Mouse (Mus musculus): Measurements from ENCODE around the gene Ush2a. TPM values are rescaled to one million over a fixed set of nuclear protein-coding genes. Genes with fewer than 3 reads are reported as not detected.

The Ush2a gene
- polyA plus RNA-seq, 2 experiments = 0.01 to 0.11 TPM

DNA sequence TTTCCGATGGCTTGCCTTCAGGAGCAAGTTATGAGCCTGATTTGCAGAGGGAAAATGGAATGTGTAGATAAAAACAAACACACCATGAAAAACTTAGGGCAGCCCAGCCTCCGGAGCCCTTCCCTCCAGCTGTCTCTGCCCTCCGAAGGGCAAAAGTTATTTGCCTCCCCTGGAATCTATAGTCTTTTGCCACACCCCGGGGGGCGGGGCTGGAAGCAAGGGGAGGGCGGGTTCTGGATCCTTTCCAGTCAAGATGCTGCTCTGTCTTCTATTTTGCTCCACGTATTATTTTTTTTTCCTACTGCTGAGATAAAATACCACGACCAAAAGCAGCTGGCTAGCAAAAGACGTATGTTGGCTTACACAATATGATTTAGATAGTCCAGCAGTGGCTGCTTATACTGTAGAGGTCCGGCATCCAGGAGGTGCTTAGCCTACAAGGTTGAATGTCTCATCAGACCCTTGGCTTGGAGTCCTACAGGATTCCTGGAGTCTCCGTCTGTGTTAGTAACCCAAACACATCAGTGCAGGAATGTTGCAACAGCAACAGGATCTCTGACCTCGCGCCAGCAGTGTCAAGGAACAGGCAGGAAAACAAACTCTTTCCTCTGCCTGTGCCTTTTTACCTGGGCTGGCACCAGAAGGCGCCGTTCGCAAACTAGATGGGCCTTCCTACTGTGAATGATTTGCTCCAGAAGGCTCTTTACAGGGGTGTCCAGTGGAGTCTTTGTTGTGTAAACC is 751.2 kb downstream of the Ush2a start:
- no peaks in the 10 kb centered on the region for H3K36me3 ChIP-seq (ENCODE audit: control insufficient read depth, insufficient read depth, low read length)
- peak overlapping the region; percentile 31 for H3K4me2 ChIP-seq (replicated peaks; ENCODE audit: low read depth, low read length, severe bottlenecking)
- no peak overlapping the region for H3K9ac ChIP-seq (ENCODE audit: low read depth, low read length, severe bottlenecking)
- no peak for TF ChIP-seq POLR2A (IDR thresholded peaks at IDR 0.05; ENCODE audit: borderline replicate concordance, extremely low read depth, insufficient read depth, insufficient read length)
- ATAC-seq (ENCODE audit: low FRiP score, low read depth) (no peak), DNase-seq (ENCODE audit: low spot score) (peak; percentile 24)
- H3K9me3 ChIP-seq (ENCODE audit: control insufficient read depth, low read length) = no peaks in the 10 kb centered on the region
- 5% methylated on average over 16 of the region's 16 CpGs for whole genome bisulfite sequencing
- H3K4me3 ChIP-seq (replicated peaks; ENCODE audit: low read length) = 0 out of 2 replicates have a peak overlapping the region, but pooled peaks have one; percentile 7
- no peak overlapping the region for H3K27ac ChIP-seq (replicated peaks; ENCODE audit: low read depth, low read length)
- peaks cover 27% of the 10 kb centered on the region for H3K4me1 ChIP-seq (ENCODE audit: control insufficient read depth, insufficient read depth, low read length)
- H3K27me3 ChIP-seq (ENCODE audit: control insufficient read depth, insufficient read depth, low read length) = no peaks in the 10 kb centered on the region

DNA sequence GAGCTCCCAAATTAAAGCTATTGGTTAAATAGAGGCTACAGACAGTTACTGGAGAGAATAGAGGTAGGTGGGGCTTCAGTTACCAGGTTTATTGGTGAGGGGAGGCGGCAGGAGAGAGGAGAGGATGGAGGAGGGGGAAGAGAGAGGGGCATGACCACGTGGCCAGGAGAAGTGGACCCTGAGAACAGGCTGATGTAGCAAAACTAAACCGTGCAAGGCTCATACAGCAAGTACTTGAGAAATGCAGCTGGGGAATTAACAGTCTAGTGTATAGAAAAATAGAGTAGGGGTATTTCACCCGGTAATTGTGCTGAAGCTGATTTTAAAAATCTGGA is 751.7 kb downstream of the Ush2a start:
- H3K9ac ChIP-seq (ENCODE audit: low read depth, low read length, severe bottlenecking) = no peak overlapping the region
- 0 out of 2 replicates have a peak overlapping the region, but pooled peaks have one; percentile 7 for H3K4me3 ChIP-seq (replicated peaks; ENCODE audit: low read length)
- no peaks in the 10 kb centered on the region for H3K27me3 ChIP-seq (ENCODE audit: control insufficient read depth, insufficient read depth, low read length)
- WGBS = 6% methylated on average over 4 of the region's 4 CpGs
- no peaks in the 10 kb centered on the region for H3K9me3 ChIP-seq (ENCODE audit: control insufficient read depth, low read length)
- H3K4me1 ChIP-seq (ENCODE audit: control insufficient read depth, insufficient read depth, low read length) = peaks cover 27% of the 10 kb centered on the region
- peak overlapping the region; percentile 31 for H3K4me2 ChIP-seq (replicated peaks; ENCODE audit: low read depth, low read length, severe bottlenecking)
- ATAC-seq (ENCODE audit: low FRiP score, low read depth) (no peak), DNase-seq (ENCODE audit: low spot score) (no peak)
- TF ChIP-seq POLR2A (IDR thresholded peaks at IDR 0.05; ENCODE audit: borderline replicate concordance, extremely low read depth, insufficient read depth, insufficient read length) = no peak
- H3K36me3 ChIP-seq (ENCODE audit: control insufficient read depth, insufficient read depth, low read length) = no peaks in the 10 kb centered on the region
- H3K27ac ChIP-seq (replicated peaks; ENCODE audit: low read depth, low read length) = no peak overlapping the region
